Mouse (Mus musculus) adrenal gland (tissue): ENCODE measurements around the gene Auts2.

ENCODE experiments used
- intact Hi-C: fragments of 180-260 bp; cut with DNase I; formaldehyde crosslinking; loops from one replicate; pipeline ENCODE4 v1.15.1; 2025

Gene Auts2

DNA sequence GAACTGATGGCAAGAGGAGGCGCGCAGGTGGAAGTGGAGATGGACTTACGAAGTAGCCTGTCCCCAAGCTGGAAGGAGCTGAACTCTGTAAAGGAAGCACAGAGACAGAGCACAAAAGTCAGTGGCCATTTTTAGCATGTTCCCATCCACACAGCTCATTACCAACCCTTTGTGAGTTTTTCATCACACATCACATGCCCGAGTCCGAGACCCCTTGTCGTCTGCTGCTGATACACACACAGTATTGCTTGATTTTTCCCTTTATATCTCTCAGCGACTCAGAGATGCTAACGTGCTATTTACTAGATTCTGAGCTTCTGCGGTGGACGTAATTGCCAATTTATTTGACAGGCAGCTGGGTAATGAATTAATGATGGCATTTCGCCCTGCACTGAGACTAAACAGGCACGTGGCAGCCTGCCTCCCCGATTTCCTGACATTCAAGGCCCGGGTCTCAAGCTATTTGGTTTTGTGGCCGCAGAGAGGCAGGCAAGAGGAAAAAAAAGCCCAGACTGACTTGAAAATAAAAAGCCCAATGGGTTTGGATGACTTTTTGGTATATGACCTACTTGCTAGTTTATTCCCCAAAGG lies 512.1 kb downstream of the Auts2 start:
- intact Hi-C loops, result no loop called here

DNA sequence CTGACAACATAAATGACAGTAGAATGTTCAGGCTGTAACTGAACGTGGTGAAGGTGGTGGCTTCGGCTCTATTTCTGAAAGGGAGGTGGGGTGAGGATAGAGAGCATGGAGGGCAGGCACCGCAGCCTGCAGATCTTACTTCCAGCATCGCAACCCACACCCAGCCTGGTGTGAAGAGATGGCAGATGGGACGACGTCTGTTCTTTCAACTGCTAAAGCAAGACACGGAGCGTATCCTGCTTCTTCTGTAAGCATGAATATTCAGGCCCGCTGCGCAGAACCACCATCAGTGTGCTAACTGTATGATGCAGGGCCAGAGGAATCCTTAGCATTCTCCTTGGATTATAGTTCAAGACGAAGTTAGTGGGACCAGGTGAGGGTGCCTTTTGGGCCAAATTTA lies 513.5 kb downstream of the Auts2 start:
- intact Hi-C loops, result no loop called here

DNA sequence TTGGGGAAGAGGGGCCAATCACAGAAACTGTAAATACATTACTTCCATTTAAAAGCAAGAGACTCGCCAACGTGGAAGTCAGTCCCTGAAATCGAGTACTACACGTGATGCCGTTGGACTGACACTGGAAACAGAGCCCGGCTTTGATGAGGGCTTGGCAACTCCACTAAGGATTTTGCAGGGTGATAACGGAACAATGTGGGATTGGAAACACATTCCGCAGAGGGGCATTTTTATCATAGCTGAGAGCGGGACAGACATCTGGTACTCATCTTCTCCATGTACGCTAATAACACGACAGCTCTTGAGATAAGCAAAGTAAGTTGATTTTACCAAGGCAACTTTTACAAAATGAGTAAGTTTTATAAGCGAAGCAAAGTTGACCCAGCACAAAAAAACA lies 514.1 kb downstream of the Auts2 start:
- intact Hi-C loops, result no loop called here

DNA sequence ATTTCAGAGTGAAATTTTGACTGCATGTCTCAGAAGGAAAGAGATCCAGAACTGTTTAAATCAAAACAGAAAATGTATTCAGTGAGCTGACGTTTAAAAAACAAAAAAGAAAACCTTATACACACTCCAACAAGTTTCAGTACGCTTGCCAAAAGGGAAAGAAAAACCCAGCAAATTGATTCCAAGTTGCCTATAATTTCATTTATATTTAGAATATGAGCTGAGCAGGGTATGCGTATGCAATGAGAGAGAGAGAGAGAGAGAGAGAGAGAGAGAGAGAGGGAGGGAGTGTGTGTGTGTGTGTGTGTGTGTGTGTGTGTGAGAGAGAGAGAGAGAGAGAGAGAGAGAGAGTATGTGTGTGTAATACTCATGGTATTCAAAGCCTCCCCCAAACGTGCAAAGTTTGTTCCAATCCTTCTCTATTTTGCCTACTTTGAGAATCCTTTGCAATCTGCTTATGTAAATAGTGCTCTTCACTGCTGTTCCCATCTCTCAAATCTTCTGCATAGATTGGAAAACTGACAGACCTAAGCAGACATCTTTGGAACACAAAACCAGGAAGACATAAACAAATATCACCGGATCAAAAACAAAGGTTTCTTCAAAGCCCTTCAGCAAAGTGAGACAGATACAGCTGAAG lies 515.2 kb downstream of the Auts2 start:
- intact Hi-C loops, result no loop called here

DNA sequence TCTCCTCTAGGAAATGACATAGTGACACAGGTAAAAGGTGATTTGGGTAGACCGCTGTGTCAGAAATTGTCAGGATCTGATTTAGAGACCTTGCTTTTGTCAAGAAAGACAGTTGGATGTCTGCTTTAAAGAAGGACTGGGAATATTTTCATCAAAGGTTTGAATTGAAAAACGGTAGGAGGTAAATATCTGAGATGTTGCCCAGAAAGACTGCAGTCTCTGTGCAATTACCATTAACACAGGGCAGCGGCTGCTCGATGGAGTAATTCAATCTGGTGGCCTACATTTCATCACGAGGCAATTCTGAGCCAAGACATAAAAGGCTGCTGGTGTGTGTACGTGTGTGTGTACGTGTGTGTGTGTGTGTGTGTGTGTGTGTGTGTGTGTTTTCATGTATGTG lies 529.8 kb downstream of the Auts2 start:
- intact Hi-C loops, result no loop called here

DNA sequence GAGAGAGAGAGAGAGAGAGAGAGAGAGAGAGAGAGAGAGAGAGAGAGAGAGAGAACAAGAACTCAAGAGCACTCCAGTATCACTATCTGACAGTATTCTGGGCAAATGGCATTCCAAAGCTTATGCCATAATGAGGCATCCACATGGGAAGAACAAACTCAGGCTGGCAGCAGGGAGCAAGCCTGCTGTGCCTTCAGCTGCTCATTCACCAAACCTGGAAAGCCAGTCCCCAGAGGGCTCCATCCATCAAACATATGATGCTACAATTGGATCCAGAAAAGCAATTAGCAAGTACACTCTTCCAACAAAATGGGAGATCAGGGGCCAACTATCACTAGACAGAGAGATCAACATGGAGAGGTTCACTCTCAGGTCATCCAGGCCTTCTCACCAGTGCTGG lies 531.3 kb downstream of the Auts2 start:
- intact Hi-C loops, result no loop called here

DNA sequence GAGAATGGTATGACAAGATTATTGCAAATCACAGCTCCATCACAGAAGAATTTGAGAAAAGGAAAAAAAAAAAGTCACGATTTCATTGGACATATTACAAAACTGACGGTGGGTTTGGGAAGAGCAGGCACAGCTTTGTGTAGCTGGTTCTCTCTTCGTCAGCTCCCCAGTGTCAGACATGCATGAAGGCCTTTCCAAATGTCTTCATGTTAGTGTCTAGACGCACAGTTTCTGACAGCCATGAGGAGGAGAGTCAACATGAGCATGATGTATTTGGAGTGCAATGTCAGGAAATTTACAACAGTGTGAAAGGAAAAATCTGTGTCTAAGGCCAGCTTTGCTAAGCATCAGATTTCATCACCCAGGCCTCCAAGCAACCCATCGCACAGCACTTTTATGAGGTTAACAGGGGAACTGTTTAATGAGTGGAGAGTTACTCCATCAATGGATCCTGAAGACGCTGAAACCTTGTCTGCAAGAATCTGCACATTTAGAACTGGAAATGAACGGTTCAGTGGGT lies 534.4 kb downstream of the Auts2 start:
- intact Hi-C loops, result no loop called here

DNA sequence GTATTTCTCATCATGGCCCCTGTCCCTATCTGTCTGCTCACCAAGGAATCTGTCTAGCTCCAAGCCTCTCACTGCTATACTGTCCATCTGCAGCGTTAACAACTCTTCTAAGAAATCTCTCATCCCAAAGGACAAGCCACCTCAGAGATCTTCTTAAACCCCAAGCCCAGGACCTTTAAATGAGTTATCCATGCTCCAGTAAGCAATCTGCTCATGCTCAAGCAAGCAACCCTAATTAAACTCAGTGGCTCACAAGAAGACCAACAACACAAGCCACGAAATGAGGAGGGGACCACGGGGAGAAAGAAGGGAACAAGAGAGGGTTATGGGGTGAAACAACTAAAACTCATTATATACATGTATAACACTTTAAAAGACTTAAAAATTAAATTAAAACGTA lies 535.2 kb downstream of the Auts2 start:
- intact Hi-C loops, result no loop called here

DNA sequence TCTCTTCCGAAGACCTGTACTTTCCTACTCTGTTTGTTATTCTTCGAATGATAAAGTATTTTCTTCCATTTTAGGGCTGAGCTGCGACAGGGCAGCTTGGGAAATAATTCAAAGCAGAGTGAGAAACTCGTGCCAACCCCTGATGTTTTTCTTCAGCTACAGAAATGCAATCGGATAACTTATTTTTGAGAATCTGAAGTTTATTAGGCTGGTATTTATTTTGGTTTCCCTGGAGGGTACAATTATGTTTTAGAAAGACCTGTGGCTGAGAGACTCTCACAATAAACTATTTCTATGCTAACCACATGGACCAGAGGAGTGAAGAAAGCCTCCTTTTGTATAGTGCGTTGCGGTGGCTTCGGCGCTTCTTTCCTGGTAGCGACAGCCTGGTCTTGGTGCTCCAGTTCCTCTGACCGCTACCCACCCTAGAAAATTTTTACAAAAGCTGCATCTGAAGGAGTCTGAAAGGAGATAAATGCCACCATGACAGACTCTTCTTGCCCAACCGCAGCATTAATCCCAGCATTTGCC lies 550.4 kb downstream of the Auts2 start:
- intact Hi-C loops, result no loop called here

DNA sequence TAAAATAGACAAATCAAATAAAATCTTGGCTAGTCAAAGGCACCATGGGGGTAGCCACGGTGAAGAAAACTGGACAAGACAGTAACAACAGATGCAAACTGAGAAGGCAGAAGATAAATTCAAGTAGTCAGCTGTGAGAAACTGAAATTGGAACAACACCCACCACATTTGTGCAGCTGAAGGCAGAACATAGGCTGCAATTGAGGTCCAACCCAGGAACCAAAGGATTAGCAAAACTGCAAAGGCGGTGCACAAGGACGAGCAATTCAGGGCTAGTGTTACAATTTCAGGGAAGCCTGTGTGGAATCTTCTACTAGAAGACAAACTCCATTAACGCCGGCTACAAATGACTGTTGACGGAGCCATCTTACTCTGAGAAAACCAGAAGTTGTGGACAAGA lies 550.9 kb downstream of the Auts2 start:
- intact Hi-C loops, result no loop called here

DNA sequence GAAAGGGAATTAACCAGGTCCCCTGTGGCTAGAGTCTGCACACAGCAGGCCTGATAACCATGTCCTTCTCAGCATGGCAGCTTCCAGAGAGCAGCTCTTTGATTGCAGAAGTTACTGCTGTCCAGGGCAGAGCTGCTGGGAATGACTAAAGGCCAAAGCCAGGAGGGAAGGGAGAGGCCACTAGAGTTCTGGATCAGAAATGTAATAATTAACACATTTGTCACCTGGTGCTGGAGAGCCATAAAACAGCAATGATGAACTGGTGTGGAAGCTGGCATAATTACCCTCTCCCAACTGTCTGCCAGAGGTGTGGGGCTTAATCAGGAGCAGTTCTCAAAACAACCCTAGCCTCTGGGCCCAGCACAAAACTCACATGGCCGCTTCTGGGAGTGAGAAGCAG lies 552.6 kb downstream of the Auts2 start:
- intact Hi-C loops, result no loop called here

DNA sequence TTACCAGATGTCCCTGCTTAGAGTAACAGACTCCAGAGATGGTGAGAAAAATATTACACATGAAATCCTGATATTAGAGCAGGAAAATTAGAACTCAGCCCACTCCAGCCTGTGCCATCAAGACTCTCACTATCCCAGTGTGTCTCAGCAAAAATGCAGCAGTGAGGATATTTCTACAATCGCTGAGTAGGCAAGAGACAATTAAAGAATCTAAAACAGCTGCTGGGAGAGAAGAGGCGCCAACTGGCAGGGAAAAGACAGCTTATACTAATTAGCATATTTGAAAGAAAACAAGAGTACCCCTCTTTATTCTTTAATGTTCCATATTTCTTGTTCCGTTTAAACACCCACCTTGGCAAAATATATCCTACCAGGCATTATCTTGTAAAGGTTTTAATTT lies 561.7 kb downstream of the Auts2 start:
- intact Hi-C loops, result no loop called here

DNA sequence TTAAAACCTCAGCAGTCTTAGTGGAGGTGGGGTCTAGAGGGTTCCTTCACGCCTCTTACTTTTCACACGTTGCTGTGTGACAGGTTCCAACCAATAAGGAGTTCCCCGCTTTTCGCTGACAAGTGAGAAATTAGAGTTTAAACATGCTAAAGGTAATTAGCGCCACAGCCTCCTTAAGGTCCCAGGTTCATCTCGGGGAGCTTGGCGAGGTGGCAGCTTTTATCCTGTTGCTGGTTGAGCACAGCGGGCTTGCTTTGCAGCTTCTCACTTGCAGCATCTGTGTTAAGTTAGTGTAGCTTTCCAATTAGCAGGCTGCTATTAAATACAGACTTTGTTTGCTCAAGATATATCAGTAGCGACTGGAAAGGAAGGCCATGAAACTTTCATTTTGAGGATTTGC lies 564.2 kb downstream of the Auts2 start:
- intact Hi-C loops, result loop anchor here (10.0 kb wide), 1 partner anchor 444 kb away; no protein-coding TSS in a partner anchor

DNA sequence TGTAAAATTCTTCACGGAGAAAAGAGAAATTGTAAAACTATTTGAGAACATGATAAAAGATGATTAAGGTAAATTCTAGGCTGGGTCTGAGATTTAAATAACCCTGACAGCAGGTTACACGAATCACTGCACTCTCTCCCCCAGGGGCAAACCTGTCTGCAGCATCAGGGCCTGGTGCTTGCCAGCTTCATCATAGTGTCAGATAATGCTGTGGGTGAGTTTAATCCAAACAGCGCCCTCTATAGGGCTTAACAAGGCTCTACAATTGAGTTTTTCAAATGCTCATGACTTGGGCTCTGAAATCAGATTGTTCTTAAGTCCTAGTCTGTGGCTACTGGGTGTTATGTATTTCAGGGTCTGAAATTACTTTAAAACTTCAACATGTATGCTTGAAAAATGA lies 565.6 kb downstream of the Auts2 start:
- intact Hi-C loops, result loop anchor here (10.0 kb wide), 1 partner anchor 443 kb away; no protein-coding TSS in a partner anchor

DNA sequence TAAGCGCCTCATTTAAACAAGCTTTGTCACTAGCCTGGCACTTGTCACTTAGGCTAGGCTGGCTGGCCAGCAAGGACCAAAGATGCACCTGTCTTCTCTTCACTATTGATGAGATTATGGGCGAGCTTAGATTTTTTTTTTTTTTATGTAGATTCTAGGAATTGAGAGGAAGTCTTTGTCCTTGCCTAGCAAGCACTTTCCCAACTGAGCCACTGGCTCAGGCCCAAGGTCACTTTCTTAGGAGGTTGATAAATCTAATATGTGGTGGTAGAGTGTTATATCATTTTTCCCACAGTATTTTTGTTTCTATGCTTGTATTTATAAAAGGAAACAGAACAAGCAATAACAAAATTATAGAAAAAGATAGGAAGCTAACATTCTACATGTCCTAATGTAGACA lies 571.2 kb downstream of the Auts2 start:
- intact Hi-C loops, result loop anchor here (10.0 kb wide), 1 partner anchor 437 kb away; no protein-coding TSS in a partner anchor

DNA sequence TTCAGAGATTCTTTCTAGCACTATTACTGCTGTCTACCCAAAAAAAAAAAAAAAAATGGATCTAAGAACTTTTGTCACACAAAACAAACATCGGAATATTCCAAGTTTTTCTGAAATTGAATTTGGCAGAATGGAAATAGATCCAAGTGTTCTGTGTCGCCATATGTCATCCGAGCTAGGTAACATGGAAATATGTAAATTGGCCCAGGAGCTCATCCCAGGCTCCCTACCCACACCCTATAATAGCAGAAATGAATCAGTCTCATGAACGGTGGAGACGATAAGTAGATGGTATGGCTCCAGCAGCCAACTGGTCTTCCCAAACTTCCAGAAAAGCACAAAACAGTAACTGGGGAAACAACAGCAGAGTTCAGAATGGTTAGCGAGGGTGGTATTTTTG lies 577.6 kb downstream of the Auts2 start:
- intact Hi-C loops, result no loop called here

DNA sequence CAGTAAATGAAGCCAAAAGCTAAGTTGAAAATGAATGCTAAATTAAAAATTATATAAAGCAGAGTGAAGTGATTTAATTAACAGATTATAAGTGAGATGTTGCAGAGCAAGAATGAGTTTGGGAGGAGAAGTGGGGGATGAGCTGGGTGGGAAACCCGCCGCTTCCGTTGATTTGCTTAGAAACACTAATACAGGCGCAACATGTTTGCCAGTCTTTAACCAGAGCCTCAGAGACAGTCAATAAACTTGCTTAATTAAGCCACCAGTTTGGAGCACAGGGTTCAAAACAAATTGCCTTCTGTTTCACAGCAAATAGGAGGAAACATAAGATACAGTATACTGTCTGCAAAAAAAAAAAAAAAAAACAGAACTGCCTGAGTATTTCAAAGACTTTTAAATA lies 579.6 kb downstream of the Auts2 start:
- intact Hi-C loops, result no loop called here

DNA sequence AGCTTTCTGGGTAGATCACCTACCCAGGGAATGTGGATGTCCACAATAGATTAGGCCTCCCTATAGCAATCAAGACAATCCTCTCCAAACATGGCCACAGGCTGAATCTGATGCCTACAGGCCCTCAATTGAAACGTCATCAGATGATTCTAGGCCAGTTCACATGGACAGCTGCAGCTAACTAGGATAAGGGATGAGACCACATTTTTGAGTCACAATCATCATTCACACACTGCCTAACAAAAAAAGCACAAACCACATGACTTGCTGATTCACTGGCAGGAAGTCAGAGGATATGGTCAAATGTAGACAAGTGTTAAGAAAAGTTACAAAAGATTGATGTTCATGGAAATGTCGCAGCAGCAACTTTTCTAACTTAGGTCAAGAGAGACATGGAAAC lies 581.3 kb downstream of the Auts2 start:
- intact Hi-C loops, result no loop called here

DNA sequence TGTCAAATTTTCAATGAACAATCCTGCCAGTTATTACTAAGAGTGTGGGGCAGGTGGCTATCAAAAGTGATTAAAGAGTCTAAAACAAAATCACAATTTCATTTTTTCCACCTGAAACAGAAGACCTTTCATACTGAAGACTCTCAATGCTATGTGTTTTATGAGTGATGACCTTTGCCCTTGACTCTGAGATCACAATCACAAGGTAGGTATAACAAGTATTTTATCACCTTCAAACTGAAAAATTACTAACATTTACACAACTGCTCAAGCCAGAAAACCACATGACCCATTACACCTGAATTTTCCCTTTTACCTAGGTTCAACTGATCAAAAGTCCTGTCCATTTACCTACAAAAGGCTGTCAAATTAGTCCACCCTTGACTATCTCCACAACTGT lies 582.7 kb downstream of the Auts2 start:
- intact Hi-C loops, result no loop called here

DNA sequence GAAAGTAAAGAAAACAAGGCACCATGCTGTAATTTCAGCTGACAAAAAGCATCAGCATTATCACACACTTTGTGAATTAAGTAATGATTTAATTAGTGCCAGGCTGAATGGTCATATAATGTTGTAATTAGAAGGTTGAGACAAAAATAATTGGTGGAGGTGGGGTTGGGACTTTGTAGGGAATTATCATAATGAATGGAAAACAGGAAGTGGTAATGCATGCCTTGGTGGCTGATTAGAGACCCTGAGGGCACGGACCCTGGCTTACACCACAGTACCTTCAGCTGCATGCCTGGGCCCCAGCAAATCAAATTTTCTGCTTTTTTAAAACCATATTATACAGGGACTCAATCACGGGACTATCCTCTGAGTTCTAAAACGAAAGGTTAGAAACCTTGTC lies 586.1 kb downstream of the Auts2 start:
- intact Hi-C loops, result no loop called here

DNA sequence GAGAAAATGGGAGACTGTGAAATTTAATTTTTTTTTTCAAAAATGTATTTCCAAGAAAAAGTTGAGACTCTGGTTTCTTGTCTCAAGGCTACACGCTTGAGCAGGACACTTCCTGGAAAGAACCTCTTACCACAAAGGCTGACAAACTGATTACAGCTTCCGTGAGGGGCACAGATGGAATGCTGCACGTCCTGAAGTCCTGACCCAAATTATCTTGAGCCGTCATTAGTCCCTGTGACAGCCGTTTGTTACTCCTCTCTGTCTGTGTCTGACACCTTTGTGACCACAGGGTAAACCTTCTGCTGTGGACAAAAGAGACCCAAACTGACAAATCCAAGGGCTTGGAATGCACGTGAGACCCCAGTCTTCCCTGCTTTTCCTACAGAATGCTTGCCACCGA lies 587.1 kb downstream of the Auts2 start:
- intact Hi-C loops, result no loop called here

DNA sequence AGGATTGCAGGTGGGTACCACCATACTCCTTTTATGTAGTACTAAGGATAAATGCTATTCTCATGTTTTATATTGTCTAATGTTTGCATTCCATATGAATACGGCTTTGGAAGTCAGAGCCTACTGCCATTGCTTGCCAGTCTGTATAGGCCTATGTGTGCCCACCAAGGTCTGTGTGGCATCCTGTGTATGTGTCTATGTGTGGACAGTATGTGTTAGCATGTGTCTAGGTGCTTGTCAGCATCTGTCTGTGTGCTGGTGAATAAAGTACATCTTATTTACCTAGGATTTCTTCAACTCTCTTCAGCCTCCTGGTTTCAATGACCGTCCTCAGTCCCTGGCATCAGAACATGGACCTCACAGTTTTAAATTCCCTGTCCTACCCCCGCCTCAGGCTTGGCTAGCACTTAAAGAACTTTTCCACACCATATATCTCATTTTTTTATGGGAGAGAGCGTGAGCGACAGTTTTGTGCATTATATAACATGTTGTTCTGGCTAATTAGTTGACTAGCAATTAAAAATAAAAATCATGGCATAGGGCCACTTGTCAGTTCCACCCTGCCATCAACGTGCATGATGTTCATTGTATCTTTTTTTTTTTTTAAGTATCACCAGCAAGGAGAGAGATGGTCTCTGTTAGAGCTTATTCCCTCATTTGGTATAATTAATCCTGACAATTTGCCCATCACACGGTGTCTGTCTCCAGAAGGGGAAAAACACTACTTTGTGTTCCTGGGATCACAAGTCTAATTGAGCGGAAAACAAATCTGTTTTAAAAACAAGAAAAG lies 587.7 kb downstream of the Auts2 start:
- intact Hi-C loops, result no loop called here
